Mouse (Mus musculus) frontal cortex, postnatal 10 days (tissue): ENCODE results near the gene Ifitm3.
"Not testable (repeated sequence)": the region's sequence is repeated elsewhere in the genome, so short reads cannot be mapped to it uniquely, and the experiment has no call there.

Source experiments
- DNase-seq, 2 experiments: peaks; one replicate each; pipeline ENCODE4 v3.0.0; 2022; ENCODE audit warnings: low spot score in 2 of 2, mixed read lengths in 1 of 2

Gene Ifitm3

GRCm38 (mm10) chr7:141032458-141033167 lies 22.0 kb upstream of the Ifitm3 start:
- no peak for DNase-seq

DNA sequence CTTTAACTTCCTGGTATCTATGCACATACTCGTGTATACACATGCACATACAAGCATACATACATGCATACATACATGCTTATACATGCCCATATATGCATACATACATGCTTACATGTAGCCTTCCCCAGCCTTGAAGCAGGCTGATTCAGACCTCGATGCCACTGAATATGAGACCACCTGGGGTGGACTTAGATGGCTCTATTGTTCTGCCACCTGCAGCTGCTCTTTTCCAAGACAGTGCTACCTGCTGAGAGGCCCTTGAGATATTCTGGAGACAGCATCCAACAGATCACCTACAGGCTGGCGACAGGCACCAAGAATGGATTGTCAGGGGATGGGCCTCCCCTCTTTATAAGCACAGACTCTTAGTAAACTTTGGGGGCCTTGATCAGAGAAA lies 19.8 kb upstream of the Ifitm3 start:
- DNase-seq, result no peak

DNA sequence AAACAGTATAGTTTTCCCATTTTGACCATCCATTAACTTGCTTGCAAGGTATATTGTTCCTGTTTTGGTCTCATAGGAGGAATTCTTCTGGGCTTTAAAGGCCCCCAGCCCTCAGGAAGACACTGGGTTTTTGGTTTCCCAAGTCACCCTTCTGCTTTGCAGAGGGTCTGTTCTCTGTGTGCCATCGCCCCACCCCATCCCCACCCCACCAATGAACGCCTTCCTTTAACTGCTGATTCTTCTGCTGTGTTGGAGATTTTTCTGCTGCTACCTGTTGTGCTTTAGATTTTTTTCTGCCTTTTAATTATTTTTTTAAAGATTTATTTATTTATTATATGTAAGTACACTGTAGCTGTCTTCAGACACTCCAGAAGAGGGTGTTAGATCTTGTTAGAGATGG lies 18.3 kb upstream of the Ifitm3 start, which contains the start of gene Gm17387:
Gene Gm17387, plus strand, starts transcription at position 301 of the 400 bp plus-strand sequence.
- no peak for DNase-seq

DNA sequence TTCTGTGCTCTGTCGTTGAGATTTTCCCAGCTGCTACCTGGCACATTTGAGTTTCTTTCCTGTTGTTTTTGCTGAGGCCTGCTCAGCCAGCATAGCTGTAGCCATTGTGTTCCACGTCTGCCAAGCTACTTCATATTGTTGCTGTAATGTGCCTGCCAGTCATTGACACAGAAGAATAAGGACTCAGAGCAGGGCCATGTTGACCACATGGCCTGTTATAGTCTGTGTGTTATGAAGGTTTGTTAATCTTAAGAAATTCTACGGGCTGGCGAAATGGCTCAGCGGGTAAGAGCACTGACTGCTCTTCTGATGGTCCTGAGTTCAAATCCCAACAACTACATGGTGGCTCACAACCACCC lies 16.1 kb upstream of the Ifitm3 start:
- no peak for DNase-seq

- DNase-seq, result no peak
These were observed 15.6 kb upstream of the Ifitm3 start for GRCm38 (mm10) chr7:141026097-141026739.

GRCm38 (mm10) chr7:141024865-141025838 lies 14.6 kb upstream of the Ifitm3 start:
- no peak for DNase-seq

DNA sequence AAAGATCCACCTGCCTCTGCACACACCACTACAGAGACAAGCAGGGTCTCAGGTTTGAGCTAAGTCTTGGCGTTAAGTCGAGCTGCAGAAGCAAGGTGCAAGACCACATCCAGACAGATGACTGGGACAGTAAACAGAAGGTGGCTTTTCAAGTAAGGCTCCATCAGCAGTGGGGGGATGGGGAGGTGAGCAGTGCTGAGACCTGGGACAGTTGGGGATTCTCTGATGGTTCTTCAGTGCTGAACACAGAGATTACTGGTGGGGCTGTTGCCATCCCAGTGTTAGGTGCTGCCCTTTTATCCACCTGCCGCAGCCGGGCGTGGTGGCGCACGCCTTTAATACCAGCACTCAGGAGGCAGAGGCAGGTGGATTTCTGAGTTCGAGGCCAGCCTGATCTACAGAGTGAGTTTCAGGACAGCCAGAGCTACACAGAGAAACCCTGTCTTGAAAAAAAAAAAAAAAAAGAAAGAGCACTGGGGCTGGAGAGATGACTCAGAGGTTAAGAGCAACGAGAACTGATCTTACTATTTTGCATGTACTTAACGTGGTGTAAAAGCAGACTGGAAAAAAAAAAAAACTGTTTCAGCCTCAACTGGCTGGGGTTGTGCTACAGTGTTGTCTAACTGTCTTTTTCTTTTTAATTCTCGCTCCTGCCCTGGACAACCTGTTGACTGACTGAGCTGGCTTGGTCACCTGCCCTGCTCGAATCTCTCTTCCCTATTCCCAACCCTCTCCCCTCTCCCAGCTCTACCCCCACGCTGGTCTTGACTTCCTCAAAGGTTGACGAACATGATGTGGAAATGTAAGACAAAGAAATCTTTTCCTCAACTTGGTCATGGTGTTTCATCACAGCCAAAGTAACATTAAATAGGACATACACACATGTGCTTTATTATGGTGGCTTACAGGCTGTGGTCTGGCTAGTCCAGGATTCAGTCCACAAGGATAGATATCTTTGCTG lies 11.2 kb upstream of the Ifitm3 start:
- no peak for DNase-seq

DNA sequence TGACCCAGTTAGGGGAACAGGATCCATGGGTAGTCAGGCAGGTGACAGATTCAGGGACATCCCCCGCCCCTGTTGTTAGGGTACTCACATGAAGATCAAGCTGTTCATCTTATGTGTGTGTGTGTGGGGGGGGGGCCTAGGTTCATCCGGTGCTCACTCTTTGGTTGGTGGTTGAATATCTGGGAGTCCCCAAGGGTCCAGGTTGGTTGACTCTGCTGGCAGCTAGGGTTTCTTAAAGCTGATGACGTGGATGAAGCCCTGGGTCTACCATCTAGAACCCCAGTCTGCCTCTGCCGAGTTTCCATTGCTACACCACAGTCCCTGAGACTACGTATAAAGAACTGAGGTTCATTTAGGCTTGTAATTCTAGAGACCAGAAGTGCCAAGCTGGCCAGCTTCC lies 8.5 kb upstream of the Ifitm3 start:
- DNase-seq, result no peak

DNA sequence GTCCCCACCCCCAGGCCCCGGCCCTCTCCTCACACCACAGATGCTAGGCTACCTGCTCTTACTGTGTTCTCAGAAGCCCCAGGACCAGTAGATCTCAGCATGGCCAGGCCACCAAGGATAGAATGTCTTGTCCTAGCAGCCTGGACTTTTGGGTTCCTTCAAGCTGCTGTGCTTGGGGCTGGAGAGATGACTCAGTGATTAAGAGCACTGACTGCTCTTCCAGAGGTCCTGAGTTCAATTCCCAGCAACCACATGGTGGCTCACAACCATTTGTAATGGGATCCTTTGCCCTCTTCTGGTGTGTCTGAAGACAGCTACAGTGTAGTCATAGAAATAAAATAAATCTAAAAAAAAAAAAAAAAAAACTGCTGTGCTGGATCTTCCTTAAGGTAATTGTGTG lies 7.3 kb upstream of the Ifitm3 start, which contains the start of gene Ifitm6:
Gene Ifitm6, minus strand, starts transcription at position 101 of the 400 bp plus-strand sequence.
- not testable (repeated sequence) for DNase-seq

DNA sequence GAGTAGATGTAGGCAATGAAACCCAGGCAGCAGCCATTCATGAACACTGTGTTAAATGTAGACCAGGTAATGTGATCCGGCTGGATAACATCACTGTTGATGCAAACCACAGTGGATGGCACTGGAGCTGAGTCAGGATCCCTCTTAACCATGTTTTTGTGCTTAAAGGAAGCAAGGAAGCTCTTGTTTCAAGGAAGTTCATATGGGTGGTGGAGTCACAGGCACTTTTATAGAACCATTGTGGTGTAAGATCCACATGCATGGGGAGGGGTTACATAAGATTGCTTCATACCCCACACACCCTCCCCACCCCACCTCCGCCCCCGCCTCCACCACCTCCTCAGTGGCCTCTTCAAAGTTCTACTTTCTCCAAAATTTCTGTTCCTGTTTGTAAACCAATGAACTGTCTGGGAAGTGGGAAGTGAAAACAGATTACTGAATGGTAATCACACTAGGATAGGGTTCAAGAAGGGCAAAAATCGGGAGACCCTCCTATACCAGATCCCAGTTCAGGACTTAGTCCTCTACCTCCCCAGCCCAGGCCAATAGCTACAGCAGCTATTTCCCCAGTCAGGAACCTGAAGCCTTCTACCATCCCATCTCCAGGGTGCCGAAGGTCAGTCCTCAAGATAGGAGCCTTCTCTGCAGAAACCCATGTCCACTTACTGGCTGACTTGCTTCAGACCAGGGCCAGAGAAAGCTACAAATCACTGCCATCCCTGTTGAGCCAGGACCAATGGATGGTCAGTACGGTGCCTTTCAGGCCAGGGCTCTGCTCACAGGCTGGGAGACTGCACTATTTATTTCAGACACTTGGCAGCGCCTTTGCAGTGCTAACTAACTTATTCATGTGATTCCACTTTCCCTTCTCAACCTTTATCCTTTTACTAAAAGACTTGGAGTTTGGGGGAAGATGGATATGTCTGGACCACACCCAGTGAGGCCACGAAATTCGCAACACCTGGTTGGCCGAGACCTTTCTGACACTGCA lies 6.4 kb upstream of the Ifitm3 start:
- no peak for DNase-seq

DNA sequence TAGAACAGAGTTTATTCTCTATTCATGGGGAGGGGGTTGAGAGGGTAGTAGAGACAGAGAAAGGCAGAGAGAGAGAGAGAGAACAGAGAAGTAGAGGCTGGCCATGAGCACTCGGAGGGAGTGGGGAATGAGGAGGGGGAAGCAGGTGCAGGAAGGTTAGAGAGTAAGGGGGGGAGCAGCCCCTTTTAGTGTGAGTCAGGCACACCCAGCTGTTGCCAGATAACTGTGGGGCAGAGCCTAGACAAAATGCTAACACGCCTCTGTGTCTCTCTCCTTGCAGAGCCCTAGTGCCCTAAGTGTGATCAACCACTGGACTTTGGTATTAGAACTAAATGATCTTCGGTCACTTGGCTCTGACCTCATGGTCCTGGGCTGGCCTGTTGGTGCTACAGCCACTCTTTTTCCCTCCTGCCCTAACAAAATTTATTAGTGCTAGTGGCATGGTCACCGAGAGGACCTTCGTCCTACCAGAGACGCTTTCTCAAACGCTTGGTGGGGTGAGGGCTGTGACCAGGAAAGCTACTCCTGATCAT lies 734 bp upstream of the Ifitm3 start:
- no peak for DNase-seq

DNA sequence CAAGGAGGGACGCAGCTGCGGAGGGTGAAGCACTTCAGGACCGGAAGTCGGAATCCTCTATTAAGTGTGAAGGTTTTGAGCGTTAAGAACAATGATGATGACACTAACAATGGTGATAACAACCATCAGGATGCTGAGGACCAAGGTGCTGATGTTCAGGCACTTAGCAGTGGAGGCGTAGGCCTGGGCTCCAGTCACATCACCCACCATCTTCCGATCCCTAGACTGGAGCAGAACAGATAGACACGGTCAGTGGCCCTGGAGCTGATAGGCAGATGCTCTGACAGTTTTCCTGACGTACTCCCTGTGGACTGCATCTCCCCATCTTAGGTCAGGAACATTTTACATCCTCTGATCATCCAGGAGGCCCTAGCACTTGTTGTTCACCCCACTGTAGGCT lies 905 bp downstream of the Ifitm3 start:
- no peak for DNase-seq

GRCm38 (mm10) chr7:141008938-141009660 lies 1.5 kb downstream of the Ifitm3 start:
- DNase-seq, result peak; percentile 38 to 45

DNA sequence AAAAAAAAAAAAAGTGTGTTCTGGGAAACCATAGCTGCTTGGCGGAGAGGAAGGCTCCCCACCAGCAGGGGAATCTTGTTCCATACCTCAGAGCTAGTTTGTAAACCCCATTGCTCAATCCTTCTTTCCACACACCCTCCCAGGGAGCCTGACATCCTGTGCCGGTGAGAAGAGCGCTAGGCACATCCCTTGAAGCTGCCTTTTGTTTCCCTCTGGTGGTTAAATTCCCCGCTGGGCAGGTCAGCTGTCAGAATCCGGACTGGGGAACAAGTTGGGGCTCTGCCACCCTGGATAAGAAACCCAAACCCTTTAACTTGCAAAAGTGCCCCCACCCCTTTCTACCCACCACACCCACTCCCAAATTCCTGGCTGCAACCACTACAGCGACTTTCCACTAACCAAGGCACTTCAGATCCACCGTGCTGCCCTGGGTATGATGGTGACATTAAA lies 2.2 kb downstream of the Ifitm3 start:
- DNase-seq, result no peak

GRCm38 (mm10) chr7:141006914-141007313 lies 3.7 kb downstream of the Ifitm3 start:
- no peak for DNase-seq

DNA sequence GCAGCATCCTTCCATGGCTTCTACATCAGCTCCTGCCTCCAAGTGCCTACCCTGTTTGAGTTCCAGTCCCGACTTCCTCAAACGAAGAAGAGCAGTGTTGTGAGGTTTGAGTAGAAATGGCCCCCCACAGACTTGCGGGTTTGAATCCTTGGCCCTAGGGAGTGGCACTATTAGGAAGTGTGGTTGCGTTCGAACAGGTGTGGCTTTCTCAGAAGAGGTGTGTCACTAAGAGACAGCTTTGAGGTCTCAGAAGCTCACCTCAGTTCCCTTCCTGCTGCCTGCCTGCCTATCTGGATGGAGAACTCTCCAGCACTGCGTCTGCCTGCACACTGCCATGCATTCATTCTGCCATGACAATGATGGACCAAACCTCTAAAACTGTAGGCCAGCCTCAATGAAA lies 4.1 kb downstream of the Ifitm3 start:
- no peak for DNase-seq

- no peak for DNase-seq
These were observed 7.1 kb downstream of the Ifitm3 start for GRCm38 (mm10) chr7:141003248-141004010.
